Mouse (Mus musculus): ENCODE data around the gene Plekhh2. TPM values are rescaled to one million over a fixed set of nuclear protein-coding genes. Genes with fewer than 3 reads are reported as not detected.

Plekhh2 gene
- total and polyA plus RNA-seq, 3 experiments = 0.04 TPM; not detected in 2

DNA sequence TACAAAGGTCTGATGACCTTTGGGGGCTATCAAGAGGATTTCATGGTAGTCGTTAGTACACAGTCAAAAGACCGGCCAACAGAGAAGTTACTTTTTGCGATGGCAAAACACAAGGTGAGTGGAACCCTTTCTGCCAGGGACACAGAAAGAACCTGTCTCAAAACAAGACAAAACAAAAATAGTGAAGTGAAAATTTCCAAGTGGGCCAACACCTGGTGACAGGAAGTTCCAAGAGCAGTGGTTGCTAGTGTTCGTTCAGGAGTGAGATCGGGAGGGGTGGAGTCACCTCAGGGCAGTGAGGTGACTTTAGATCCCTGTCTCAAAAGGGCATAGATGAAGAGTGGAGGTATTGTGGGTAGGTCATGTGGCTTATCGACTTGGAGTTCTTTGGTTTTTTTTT is 106.3 kb downstream of the Plekhh2 start:
- H3K36me3 ChIP-seq (ENCODE audit: control insufficient read depth in 1 of 2, insufficient read depth in 2 of 2, low read length in 2 of 2) = no peaks in the 10 kb centered on the region
- no peak overlapping the region for H3K9ac ChIP-seq (ENCODE audit: control insufficient read depth, low read depth, low read length, poor library complexity, severe bottlenecking)
- no peaks in the 10 kb centered on the region for H3K9me3 ChIP-seq (replicated peaks; ENCODE audit: insufficient read depth, low read length)
- no peak overlapping the region for H3K4me3 ChIP-seq (ENCODE audit: control insufficient read depth in 1 of 2, insufficient read depth in 1 of 2, low read depth in 2 of 2, low read length in 2 of 2)
- H3K4me1 ChIP-seq (ENCODE audit: control insufficient read depth in 1 of 2, insufficient read depth in 2 of 2, low read length in 2 of 2) = no peaks in the 10 kb centered on the region
- peaks cover 0 to 1% of the 10 kb centered on the region in 2 experiments; a peak in 2 of 4 replicates for H3K27me3 ChIP-seq (ENCODE audit: control insufficient read depth in 1 of 2, insufficient read depth in 2 of 2, low read length in 2 of 2)
- no peaks in the 10 kb centered on the region for H3K79me2 ChIP-seq (ENCODE audit: control insufficient read depth, insufficient read depth, low read length, poor library complexity)
- H3K27ac ChIP-seq (ENCODE audit: control insufficient read depth, low read depth, low read length) = no peak overlapping the region
- no peak for DNase-seq (ENCODE audit: low read depth, low spot score)
- TF ChIP-seq CHD2 (IDR thresholded peaks at IDR 0.05; ENCODE audit: low read length) (no peak), NELFE (IDR thresholded peaks at IDR 0.05; ENCODE audit: low read depth, low read length) (no peak), ZKSCAN1 (IDR thresholded peaks at IDR 0.05; ENCODE audit: low read depth, low read length) (no peak), RCOR1 (IDR thresholded peaks at IDR 0.05; ENCODE audit: low read depth, low read length) (no peak), ETS1 (IDR thresholded peaks at IDR 0.05; ENCODE audit: low read depth, low read length) (no peak)

DNA sequence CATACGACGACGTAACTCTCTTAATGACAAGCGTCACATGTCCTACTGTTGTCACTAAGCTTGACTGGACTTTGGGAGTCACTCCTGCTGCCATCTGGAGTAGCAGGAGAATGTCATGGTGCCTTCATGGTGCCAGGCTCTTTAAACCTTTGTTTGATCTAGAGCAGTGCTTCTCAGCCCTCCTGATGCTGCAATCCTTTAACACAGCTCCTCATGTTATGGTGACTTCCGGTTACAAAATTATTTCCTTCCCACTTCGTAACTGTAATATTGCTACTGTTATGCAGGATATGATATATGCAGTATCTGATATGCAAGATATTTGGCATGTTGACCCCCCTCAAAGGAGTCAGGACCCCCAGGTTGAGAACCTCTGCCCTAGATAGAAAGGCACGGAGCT is 107.4 kb downstream of the Plekhh2 start:
- H3K9ac ChIP-seq (ENCODE audit: control insufficient read depth, low read depth, low read length, poor library complexity, severe bottlenecking) = no peak overlapping the region
- H3K27ac ChIP-seq (ENCODE audit: control insufficient read depth, low read depth, low read length) = no peak overlapping the region
- no peaks in the 10 kb centered on the region for H3K79me2 ChIP-seq (ENCODE audit: control insufficient read depth, insufficient read depth, low read length, poor library complexity)
- DNase-seq (ENCODE audit: low read depth, low spot score) = no peak
- no peaks in the 10 kb centered on the region for H3K9me3 ChIP-seq (replicated peaks; ENCODE audit: insufficient read depth, low read length)
- H3K4me1 ChIP-seq (ENCODE audit: control insufficient read depth in 1 of 2, insufficient read depth in 2 of 2, low read length in 2 of 2) = no peaks in the 10 kb centered on the region
- H3K27me3 ChIP-seq (ENCODE audit: control insufficient read depth in 1 of 2, insufficient read depth in 2 of 2, low read length in 2 of 2) = peaks cover 0 to 2% of the 10 kb centered on the region in 2 experiments; a peak in 2 of 4 replicates
- H3K4me3 ChIP-seq (ENCODE audit: control insufficient read depth in 1 of 2, insufficient read depth in 1 of 2, low read depth in 2 of 2, low read length in 2 of 2) = no peak overlapping the region
- H3K36me3 ChIP-seq (ENCODE audit: control insufficient read depth in 1 of 2, insufficient read depth in 2 of 2, low read length in 2 of 2) = no peaks in the 10 kb centered on the region
- TF ChIP-seq E2F4 (IDR thresholded peaks at IDR 0.05; ENCODE audit: borderline replicate concordance, low read depth, low read length) (no peak), MYB (IDR thresholded peaks at IDR 0.05; ENCODE audit: low read depth, low read length) (no peak)

DNA sequence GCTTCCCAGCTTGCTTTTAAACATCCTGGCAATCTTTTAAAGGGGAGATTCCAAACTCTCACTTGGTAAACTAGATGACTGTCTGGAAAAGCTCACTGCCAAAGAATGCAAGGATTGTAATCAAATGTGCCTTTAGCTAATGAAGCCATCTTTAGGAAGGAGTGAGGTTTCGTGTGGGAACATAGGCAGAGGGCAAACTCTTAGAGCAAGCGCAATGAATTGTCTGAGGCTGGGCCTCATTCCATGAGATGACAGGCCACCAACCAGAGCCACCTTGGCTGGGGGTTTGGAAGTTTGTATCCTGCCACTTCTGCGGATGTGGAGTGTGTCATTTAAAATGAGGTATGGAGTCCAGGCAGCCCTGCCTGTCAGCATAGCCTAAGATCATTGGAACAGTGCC is 108.4 kb downstream of the Plekhh2 start:
- H3K9ac ChIP-seq (ENCODE audit: control insufficient read depth, low read depth, low read length, poor library complexity, severe bottlenecking) = no peak overlapping the region
- no peak for DNase-seq (ENCODE audit: low read depth, low spot score)
- peaks cover 0 to 2% of the 10 kb centered on the region in 2 experiments; a peak in 2 of 4 replicates for H3K27me3 ChIP-seq (ENCODE audit: control insufficient read depth in 1 of 2, insufficient read depth in 2 of 2, low read length in 2 of 2)
- H3K9me3 ChIP-seq (replicated peaks; ENCODE audit: insufficient read depth, low read length) = no peaks in the 10 kb centered on the region
- H3K79me2 ChIP-seq (ENCODE audit: control insufficient read depth, insufficient read depth, low read length, poor library complexity) = no peaks in the 10 kb centered on the region
- no peak overlapping the region for H3K4me3 ChIP-seq (ENCODE audit: control insufficient read depth in 1 of 2, insufficient read depth in 1 of 2, low read depth in 2 of 2, low read length in 2 of 2)
- no peaks in the 10 kb centered on the region for H3K36me3 ChIP-seq (ENCODE audit: control insufficient read depth in 1 of 2, insufficient read depth in 2 of 2, low read length in 2 of 2)
- no peak overlapping the region for H3K27ac ChIP-seq (ENCODE audit: control insufficient read depth, low read depth, low read length)
- TF ChIP-seq ETS1 (IDR thresholded peaks at IDR 0.05; ENCODE audit: low read depth, low read length) (no peak), MYC (IDR thresholded peaks at IDR 0.05; ENCODE audit: low read depth, low read length) (no peak), JUND (IDR thresholded peaks at IDR 0.05; ENCODE audit: low read depth, low read length) (no peak), TCF12 (IDR thresholded peaks at IDR 0.05; ENCODE audit: low read depth, low read length) (no peak), HCFC1 (IDR thresholded peaks at IDR 0.05; ENCODE audit: low read depth, low read length) (no peak), POLR2AphosphoS5 (IDR thresholded peaks at IDR 0.05; ENCODE audit: borderline replicate concordance, low read depth, low read length) (no peak), TBP (IDR thresholded peaks at IDR 0.05; ENCODE audit: low read depth, low read length) (no peak)
- H3K4me1 ChIP-seq (ENCODE audit: control insufficient read depth in 1 of 2, insufficient read depth in 2 of 2, low read length in 2 of 2) = no peaks in the 10 kb centered on the region

Data from MEL (cell line).